Comparison of ENCODE assay signal across 8 mouse cellular contexts in genomic region chr15:83366933-83367552, GRCm38 (mm10). TPM values are rescaled to one million over a fixed set of nuclear protein-coding genes. Genes with fewer than 3 reads are reported as not detected.
DNase-seq lines count a peak whose midpoint lies in the region; ATAC-seq lines count a peak whose summit lies in the region.

No protein-coding gene starts in this region.

- WGBS in embryonic facial prominence, embryonic 15.5 days, result 24% methylated on average over 58 of the region's 58 CpGs
- 15% methylated on average over 56 of the region's 58 CpGs for WGBS in heart, embryonic 12.5 days
- WGBS in kidney, embryonic 15.5 days, result 19% methylated on average over 57 of the region's 58 CpGs
- WGBS in liver, embryonic 12.5 days (ENCODE audit: insufficient replicate concordance), result 8% methylated on average over 58 of the region's 58 CpGs

- DNase-seq in A20 (ENCODE audit: low read depth, low spot score), result peak; percentile 91
- peak; percentile 84 for DNase-seq in brain, adult 2 months (ENCODE audit: low read depth, low spot score)
- peak; percentile 80 for DNase-seq in naive thymus-derived CD4-positive, alpha-beta T cell, adult 2 months (ENCODE audit: low read depth)
- DNase-seq in splenic B cell, adult 2 months (ENCODE audit: low read depth, low spot score), result peak; percentile 93

- H3K27me3 ChIP-seq in embryonic facial prominence, embryonic 15.5 days, result no peaks in the 10 kb centered on the region
- peaks cover 4% of the 10 kb centered on the region; the same call in 1 of the 2 replicates for H3K27me3 ChIP-seq in heart, embryonic 12.5 days (replicated peaks)
- H3K27me3 ChIP-seq in kidney, embryonic 15.5 days, result no peaks in the 10 kb centered on the region
- H3K27me3 ChIP-seq in liver, embryonic 12.5 days (replicated peaks), result no peaks in the 10 kb centered on the region
- no peaks in the 10 kb centered on the region for H3K27me3 ChIP-seq in splenic B cell, adult 2 months (ENCODE audit: control insufficient read depth, insufficient read depth, low read length, poor library complexity, severe bottlenecking)

- H3K4me3 ChIP-seq in embryonic facial prominence, embryonic 15.5 days (replicated peaks), result peak overlapping the region; percentile 37
- H3K4me3 ChIP-seq in heart, embryonic 12.5 days, result peak overlapping the region; percentile 45
- peak overlapping the region; percentile 48 for H3K4me3 ChIP-seq in kidney, embryonic 15.5 days (replicated peaks)
- peak overlapping the region; percentile 58 for H3K4me3 ChIP-seq in liver, embryonic 12.5 days

- H3K27ac ChIP-seq in embryonic facial prominence, embryonic 15.5 days (replicated peaks), result no peak overlapping the region
- no peak overlapping the region for H3K27ac ChIP-seq in heart, embryonic 12.5 days (ENCODE audit: poor library complexity, severe bottlenecking)
- no peak overlapping the region for H3K27ac ChIP-seq in kidney, embryonic 15.5 days
- no peak overlapping the region for H3K27ac ChIP-seq in liver, embryonic 12.5 days

- no peak overlapping the region for H3K9ac ChIP-seq in embryonic facial prominence, embryonic 15.5 days
- 0 out of 2 replicates have a peak overlapping the region, but pooled peaks have one; percentile 6 for H3K9ac ChIP-seq in heart, embryonic 12.5 days
- 0 out of 2 replicates have a peak overlapping the region, but pooled peaks have one; percentile 31 for H3K9ac ChIP-seq in kidney, embryonic 15.5 days
- peak overlapping the region; percentile 59 for H3K9ac ChIP-seq in liver, embryonic 12.5 days

- H3K36me3 ChIP-seq in embryonic facial prominence, embryonic 15.5 days, result no peaks in the 10 kb centered on the region
- 0 out of 2 replicates have a peak, but pooled peaks cover 3% of the 10 kb centered on the region for H3K36me3 ChIP-seq in heart, embryonic 12.5 days
- 0 out of 2 replicates have a peak, but pooled peaks cover 2% of the 10 kb centered on the region for H3K36me3 ChIP-seq in kidney, embryonic 15.5 days
- peaks cover 2% of the 10 kb centered on the region for H3K36me3 ChIP-seq in liver, embryonic 12.5 days
- H3K36me3 ChIP-seq in splenic B cell, adult 2 months (ENCODE audit: control insufficient read depth, insufficient read depth, low read length, poor library complexity, severe bottlenecking), result no peaks in the 10 kb centered on the region

- peak overlapping the region; percentile 82 for H3K4me2 ChIP-seq in embryonic facial prominence, embryonic 15.5 days (replicated peaks)
- H3K4me2 ChIP-seq in heart, embryonic 12.5 days, result peak overlapping the region; percentile 76
- H3K4me2 ChIP-seq in kidney, embryonic 15.5 days, result peak overlapping the region; percentile 76
- peak overlapping the region; percentile 87 for H3K4me2 ChIP-seq in liver, embryonic 12.5 days

- ATAC-seq in embryonic facial prominence, embryonic 15.5 days (ENCODE audit: insufficient number of reproducible peaks, low FRiP score, low TSS enrichment, low read depth), result peak; percentile 80
- peak; percentile 91 for ATAC-seq in heart, embryonic 12.5 days (ENCODE audit: insufficient number of reproducible peaks, low FRiP score)
- peak; percentile 81 for ATAC-seq in kidney, embryonic 15.5 days (replicated peaks; ENCODE audit: low FRiP score)
- ATAC-seq in liver, embryonic 12.5 days, result peak; percentile 83

- H3K4me1 ChIP-seq in embryonic facial prominence, embryonic 15.5 days, result 0 out of 2 replicates have a peak, but pooled peaks cover 10% of the 10 kb centered on the region
- peaks cover 10% of the 10 kb centered on the region for H3K4me1 ChIP-seq in heart, embryonic 12.5 days (replicated peaks)
- H3K4me1 ChIP-seq in kidney, embryonic 15.5 days, result peaks cover 10% of the 10 kb centered on the region
- peaks cover 53% of the 10 kb centered on the region for H3K4me1 ChIP-seq in liver, embryonic 12.5 days

- no peaks in the 10 kb centered on the region for H3K9me3 ChIP-seq in embryonic facial prominence, embryonic 15.5 days (replicated peaks)
- no peaks in the 10 kb centered on the region for H3K9me3 ChIP-seq in heart, embryonic 12.5 days (replicated peaks)
- no peaks in the 10 kb centered on the region for H3K9me3 ChIP-seq in kidney, embryonic 15.5 days (replicated peaks)
- H3K9me3 ChIP-seq in liver, embryonic 12.5 days (replicated peaks), result no peaks in the 10 kb centered on the region

RNA-seq across cellular contexts. Expression of gene Arfgap3, which starts 17.0 kb away (rescaled TPM):
- polyA plus RNA-seq in embryonic facial prominence, embryonic 15.5 days (2015; fragmentation: Nextera tagmentation; extraction: Ambion mirVana), result 51.1 and 54.1 TPM in 2 replicates
- polyA plus RNA-seq in heart, embryonic 12.5 days (2016; fragmentation: Nextera tagmentation; extraction: Ambion mirVana), result 29.4 and 31.6 TPM in 2 replicates
- 35.7 and 36.3 TPM in 2 replicates for polyA plus RNA-seq in kidney, embryonic 15.5 days (2015; fragmentation: Nextera tagmentation; extraction: Ambion mirVana)
- 16.2 and 19.9 TPM in 2 replicates for polyA plus RNA-seq in liver, embryonic 12.5 days (2016; fragmentation: Nextera tagmentation; extraction: Ambion mirVana)
